Mouse (Mus musculus) spleen, adult 12 weeks (tissue): Measurements from ENCODE around the gene Msantd3.

Experiments used
- DNase-seq: peaks from one replicate; pipeline ENCODE4 v3.0.0; 2022; ENCODE audit warnings: low spot score

Gene Msantd3

DNA sequence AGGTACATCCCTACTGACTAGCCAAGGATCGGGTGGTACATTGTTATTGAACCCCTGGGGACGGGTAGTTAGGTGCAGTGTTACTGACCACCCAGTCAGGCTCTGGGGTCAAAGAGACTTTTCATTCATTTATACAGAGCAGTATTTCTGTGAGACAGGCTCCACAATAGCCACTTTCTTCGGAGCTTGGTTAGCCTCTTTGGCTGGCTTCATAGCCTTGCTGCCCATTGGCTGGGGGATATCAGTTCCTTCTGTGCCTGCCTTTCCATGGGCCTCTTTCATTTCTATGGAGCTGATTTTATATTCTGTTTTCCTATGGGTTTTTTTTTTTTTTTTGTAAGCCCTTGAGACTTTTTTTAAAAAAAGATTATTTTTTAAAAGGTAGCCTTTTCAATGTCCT is 65.9 kb downstream of the Msantd3 start:
- DNase-seq, result no peak

DNA sequence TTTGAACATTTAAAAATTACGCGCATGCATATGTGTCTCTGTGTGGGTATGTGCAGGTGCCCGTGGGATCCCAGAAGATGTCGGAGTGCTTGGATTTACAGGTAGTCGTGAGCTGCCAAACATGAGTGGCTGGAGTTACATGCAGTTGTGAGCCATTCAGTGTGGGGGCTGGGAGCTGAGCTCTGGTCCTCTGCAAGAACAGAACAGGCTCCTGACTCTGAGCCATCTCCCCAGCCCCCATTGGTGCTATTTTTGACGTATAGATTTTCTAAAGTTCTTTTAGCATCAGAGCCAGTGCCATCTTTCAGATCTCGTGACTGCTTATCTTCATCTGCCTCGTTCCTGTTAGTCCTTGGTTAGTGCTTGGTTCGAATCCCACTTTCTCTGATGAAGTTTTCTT is 69.8 kb downstream of the Msantd3 start:
- no peak for DNase-seq

- no peak for DNase-seq
Observed at GRCm38 (mm10) chr4:48610251-48610650, 70.5 kb downstream of the Msantd3 start.
